Mouse (Mus musculus): ENCODE data around the gene Psd. TPM values are rescaled to one million over a fixed set of nuclear protein-coding genes. Genes with fewer than 3 reads are reported as not detected.

The Psd gene
- total RNA-seq, 4 experiments from 2014 or later = 0.15 to 0.19 TPM; not detected in 2

DNA sequence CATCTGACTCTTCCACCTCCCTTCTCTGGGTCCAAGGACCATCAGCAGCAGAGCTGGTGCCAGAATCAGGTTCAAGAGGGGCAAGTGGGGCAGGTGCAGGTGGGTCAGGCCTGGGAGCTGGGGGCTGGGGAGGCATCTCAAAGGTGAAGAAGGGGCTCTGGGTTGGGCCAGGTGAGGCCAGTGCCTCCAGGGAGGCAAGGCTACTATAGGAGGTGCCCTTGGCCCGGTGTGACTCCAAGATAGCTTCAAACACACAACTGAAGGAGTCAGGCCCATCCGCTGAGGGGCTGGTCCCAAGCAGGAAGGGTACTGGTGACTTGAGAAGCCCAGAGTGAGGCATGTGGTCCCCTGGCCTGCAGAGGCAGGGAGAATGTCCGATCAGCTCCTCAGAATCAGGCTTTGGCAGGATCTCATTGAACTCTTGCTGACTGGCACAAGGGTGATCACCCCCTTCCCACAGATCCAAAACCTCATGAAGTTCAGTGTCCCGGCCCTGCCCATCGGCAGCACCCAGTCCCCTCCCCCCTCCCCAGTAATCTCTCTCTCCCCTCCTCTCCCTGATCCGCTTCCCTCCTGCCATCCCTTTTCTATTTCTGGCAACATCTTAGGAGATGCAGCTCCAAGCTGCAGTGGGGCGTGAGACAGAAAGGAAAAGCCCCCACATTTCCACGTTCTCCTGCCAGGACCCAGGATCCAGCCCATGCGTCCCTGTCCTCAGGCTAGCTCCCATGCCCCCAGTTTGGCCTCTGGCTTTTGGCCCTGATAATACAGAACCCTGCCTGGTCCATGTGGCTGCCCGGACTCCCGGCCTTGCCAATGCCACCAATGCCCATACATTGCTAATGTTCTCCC lies 4.6 kb downstream of the Psd start:
- DNase-seq (ENCODE audit: low spot score in 2 of 2) = no peak

DNA sequence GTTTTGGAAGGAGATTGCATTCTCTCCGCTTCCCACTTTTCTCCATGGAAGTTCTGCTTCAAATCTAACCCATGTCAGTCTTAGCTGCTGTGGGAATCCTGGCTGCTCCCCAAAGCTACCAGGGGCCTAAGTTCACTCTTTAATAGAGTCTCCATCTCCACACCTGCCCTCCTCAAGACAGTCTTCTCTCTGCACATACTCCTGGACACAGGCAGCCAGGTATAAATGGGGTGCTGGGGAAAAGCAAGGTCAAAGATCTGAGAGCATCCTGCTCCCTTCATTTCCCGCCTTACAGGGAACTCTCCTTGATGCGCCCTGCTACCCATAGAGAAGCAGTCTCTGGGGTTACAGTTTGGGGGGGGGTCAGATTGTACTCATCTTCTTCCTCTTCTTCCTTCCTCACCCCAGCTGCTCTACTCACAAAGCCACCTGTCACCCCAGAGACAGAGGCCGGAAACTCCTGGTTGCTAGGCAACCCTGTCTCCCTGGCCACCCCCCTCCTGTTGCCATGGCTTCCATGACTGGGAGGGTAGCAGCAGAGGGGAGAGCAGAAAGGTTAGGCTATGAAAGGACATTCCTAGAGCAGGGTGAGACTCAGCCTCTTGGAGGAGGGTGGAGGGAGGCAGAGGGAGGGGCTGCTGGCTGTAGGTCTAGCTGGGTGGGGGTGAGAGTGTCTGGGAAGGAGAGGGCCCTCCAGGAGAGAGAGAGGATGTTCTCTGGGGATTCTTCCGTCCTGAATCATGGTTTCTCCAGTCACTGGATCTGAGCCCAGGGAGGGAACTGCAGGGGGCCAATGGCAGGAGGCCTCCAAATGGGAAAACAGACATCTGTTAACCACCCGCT lies 5.6 kb downstream of the Psd start:
- DNase-seq (ENCODE audit: low spot score in 2 of 2) = no peak

DNA sequence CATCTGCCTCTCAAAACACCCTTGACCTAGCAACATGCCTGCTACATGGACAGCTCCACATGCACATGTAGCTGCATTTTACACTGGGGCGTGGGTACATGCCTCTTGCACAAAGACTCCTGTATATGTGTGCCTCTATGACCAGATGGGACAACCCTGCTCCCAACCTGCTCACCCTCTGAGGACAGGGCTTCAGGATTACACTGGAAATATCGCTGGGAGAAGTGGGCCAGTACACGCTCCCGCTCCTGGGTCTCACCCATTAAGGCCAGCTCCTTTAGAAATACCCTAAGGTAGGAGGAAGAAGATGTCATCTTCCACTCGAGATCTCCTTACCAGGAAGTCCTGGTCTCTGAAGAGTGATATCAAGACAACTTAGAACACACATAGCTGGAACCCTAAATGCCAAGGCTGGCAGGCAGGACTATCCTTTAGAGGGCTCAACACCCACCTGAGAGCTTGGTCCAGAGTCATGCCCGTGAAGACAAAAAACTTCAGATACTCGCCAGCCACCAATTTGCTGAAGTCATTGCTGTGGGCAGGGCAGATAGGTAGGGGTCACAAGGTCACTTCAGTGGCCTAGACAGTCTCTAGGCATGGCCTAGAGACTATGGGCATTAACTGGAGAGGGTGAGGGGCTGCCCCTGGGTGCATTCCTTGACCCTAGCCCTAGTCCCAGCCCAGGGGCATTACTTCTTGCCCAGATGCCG lies 6.7 kb downstream of the Psd start:
- DNase-seq (ENCODE audit: low spot score in 2 of 2) = no peak

DNA sequence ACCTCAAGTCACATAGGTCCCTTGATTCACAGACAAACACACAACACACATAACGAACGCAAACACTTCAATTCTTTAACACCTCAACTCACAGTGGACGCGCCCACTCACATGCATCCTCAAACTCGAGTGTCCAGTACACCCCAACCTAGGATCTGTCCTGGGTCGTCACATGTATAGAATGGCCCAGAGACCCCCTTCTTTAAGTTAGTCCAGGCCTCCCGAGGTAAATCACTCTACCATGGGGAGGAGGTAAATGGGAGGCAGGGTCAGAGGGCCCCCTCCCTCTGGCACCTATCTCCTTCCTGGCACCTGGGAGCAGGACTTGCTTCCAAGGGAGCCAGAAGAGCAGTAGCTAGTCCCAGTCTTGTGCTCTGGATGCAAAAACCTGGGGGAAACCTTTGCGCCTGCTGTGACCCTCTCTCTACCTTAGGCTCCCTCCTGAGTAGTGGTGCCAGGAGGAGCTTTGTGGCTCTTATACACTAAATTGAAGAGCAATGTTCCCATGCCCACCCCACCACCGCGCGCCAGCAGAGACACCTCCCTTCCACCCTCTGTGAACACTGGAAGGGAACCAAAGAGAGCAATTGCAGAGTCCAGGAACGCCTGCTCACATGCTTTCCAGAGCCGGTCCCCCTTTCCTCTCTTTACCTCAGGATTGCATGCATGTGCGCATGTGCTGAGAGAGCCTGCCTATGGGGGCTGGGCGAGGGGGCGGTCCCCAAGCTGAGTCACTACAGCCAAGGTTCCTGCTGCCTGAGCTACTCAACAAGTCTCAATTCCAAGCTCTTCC lies 8.2 kb downstream of the Psd start:
- DNase-seq (ENCODE audit: low spot score in 2 of 2) = no peak

DNA sequence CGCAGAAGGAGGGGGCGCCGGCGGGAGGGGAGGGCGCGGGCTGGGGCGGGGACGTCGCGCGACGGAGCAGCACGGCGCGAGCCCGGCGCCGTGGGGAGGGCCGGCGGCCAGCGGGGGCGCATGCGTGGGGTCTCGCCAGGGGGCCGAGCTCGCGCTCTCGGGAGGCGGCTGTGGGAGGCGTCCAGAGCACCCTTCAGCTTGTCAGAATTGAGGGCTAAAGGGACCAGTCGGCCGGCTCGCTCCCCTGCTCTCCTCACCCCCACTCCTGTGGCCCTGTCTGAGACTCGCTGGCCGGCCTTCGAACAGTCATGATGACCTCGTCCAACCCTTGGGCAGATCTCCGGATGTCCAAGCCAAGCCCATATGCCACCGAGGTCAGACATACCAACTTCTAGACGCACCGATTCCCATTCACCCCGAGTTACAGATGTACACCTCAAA lies 8.9 kb downstream of the Psd start:
- DNase-seq (ENCODE audit: low spot score in 2 of 2) = peak in 1 of 2 experiments; percentile 2

DNA sequence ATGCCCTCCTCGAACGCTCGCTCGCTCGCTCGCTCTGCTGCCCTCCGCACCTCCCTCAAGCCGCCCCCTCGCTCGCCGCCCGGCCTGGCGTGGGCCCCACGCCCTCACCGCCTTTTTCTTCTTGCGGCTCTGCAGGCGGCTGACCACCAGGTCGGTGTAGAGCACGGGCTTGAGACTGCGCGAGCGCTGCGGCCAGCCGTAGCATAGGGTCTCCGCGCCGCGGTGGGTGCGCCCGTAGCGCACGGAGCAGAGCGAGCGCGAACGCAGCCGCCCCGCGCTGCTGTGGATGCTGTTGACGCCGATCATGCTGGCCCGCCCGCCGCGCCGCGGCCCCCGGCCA lies 9.4 kb downstream of the Psd start:
- DNase-seq (ENCODE audit: low spot score in 2 of 2) = no peak

DNA sequence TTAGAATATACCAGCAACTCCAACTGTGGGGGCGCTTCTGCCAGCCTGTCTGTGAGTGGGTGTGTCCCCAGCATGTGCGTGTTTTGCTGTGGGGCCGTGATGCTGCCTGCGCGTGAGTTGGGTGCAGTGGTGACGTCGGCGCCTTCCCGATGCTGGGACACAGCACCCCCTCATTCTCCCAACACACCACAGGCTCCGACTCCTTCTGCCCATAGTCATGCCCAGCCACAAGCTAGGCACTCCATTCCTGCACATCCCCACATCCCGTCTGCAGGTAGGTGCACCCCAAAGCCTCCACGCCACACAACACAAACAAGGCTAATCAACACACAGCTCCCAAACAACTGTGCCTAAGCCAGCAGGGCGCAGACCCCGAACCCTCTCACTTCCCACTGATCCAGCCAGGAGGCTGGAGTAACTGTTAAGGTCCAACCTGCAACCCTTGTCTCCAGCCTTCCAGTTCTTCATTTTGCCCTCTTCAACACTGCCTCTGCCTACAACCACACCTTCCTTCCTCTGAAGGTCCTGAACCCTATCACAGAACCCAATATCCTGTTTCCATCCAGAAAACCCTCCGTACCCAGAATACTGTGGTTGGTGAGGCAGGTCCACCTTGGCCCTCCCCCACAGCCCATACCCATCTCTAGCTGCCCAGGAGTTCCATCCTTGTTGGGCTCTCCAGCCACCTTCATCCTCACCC lies 10.0 kb downstream of the Psd start:
- DNase-seq (ENCODE audit: low spot score in 2 of 2) = peak in 1 of 2 experiments; percentile 2

DNA sequence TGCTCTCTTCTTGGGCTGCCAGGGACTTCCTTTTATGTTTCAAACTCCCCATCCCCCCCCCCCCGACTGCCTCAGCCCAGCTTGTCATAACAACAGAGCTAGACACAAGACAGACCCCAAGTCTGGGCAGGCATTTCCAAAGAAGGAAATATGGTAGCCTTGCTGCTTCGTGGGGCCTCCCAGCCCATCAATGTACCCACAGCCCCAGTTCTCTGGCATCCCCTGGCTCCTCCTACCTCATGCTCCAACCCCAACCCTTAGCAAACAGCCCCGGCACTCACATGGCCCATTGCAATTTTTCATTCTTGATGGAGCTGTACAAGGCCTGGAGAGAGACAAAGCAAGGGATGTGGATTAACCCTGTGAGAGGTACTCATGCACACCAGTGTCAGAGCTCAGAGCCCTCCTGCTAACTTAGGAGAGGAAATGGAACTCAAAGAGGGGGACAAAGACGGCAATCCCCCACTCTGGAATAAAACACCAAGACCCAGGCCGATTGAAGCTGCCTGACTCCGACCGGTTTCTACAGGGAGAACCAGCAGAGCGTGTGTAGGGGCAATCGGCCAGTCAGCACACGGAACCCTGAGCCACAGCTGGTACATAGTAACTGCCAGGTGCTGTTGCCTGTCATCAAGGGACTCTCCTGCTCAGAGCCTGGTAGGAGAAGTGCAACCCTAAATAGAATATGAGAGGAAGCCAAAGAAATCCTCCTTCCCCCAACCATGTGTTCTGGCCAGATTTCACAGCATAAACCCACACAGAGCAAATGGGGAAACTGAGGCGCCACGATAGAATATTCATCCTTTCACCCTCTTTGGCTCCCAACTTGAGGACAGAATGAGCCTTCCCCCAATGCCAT lies 11.0 kb downstream of the Psd start:
- DNase-seq (ENCODE audit: low spot score in 2 of 2) = no peak

DNA sequence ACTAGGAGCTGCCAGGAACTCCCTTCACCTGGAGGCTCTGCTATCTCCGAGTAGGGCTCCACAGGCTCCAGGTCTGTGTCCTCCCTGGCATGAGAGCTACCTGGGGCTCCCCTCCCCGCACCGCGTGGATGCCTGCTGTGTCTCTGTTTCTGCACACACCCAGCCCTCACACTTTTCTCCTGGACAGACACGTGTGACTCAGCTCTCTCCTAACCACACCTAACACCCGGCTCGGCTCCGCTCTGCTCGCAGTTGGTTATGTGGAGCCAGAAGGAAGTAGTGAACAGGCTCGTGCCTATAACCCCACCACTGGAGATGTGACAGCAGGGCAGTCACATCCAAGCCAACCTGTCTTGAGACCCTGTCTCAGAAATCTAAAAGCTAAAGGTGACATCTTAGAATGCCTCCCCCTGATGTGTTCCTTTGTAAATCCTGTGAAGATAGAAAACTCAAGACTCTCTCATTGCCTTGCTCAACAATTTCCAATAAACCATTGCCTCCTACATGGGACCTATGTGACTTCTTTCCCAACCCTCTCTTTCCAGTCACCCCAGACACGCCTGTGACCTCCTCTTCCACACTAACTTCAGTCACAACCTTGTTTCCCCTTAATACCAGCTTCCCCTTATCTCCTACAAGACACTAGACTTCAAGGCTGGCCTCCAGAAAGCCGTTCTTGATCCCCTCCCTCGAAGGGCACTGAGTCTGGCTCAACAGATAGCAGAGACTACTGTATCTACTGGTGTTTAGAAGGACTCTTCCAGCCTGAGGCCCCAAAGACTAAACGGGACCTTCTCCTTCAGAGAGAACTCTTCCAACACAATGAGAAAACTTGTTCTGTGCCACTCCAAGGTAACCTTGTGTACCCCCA lies 11.8 kb downstream of the Psd start:
- DNase-seq (ENCODE audit: low spot score in 2 of 2) = no peak

DNA sequence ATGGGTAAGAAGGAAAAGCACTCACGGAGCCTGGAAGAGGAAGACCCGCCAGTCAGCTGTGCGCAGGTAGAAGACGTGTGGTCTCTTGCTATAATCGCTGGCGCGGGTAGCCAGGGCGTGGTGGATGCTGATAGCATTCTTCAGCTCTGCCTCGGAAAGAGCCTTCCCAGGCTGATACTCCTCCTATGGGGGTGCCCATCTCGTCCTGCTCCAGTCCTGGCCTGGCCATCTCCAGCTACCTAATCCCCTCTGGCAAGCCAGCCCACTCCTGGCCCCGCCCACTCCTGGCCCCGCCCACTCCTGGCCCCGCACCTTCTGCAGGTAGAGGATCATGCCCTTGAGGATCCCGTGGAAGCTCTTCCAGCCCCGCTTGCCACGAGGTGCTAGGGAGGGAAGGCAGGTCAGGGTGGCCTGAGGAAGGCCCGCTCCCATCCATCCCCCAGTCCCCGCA lies 12.8 kb downstream of the Psd start:
- no peak for DNase-seq (ENCODE audit: low spot score in 2 of 2)

DNA sequence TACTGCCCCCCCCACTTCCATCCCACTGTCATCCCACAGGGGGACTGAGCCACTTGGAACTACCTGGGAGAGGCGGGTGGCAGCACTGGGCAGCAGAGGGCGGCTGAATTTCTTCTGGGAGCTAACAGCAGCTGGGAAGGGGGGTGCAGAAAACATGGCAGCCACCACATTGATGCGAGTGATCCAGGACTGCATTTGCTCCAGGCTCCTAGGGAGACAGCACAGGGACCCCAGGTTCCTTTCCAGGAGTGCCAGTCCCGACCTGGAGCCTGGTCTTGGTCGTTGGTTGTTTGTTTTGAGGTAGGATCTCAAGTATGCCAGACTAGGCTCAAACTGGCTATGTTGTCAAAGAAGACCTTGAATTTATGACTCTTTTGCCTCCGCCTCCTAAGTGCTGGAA lies 13.4 kb downstream of the Psd start:
- DNase-seq (ENCODE audit: low spot score in 2 of 2) = no peak

DNA sequence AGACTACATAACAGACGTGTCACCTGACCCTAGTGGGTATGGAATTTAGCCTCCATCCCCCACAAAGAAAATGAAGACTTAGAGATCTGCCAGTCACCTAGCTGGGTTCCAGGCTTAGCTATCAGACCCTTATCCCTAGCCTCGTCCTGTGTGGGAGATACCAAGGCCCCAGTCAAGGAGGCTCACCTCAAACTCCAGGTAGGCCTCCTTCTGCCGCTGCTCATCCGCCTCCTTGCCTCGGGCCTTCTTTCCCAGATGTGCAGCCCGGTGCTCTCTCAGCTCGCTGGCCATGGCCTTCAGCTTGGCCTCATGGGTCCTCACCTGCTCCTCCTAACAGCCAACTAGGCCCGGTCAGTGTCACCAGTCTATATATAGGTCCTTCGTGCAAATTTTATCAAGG lies 13.8 kb downstream of the Psd start:
- no peak for DNase-seq (ENCODE audit: low spot score in 2 of 2)

DNA sequence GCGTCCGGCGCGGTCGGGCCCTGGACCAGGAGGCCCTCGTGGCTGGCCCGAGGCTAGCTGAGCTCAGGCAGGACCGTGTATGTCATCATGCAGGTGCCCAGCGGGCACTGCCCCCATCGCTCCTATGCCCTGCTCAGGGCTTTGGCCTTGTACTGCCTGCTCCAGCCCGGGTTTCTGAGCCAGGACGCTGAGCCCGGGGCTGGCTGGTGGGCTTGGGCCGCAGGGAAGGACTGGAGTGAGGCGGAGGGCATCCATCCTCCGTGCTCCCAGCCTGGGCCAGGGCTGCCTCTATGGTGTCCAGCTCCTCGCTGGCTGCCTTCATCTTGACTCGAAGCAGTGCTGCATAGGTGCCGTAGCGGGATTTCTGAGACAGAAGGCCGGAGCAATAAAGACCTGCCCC lies 14.4 kb downstream of the Psd start:
- DNase-seq (ENCODE audit: low spot score in 2 of 2) = no peak

DNA sequence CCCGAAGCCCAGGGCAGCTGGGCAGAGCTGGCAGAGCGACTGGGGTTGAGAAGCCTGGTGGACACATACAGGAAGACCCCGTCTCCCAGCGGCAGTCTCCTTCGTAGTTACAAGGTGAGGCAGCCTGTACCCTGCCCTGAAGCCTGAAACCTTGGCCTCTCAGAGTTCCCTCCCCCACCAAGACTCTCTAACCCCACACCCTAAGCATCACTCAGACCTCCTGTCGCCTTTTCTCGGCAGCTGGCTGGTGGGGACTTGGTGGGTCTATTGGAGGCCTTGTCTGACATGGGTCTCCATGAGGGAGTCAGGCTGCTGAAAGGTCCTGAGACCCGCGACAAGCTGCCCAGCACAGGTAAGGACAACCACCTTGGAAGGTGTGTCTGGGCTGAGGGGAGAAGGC lies 15.6 kb downstream of the Psd start:
- DNase-seq (ENCODE audit: low spot score in 2 of 2) = no peak

DNA sequence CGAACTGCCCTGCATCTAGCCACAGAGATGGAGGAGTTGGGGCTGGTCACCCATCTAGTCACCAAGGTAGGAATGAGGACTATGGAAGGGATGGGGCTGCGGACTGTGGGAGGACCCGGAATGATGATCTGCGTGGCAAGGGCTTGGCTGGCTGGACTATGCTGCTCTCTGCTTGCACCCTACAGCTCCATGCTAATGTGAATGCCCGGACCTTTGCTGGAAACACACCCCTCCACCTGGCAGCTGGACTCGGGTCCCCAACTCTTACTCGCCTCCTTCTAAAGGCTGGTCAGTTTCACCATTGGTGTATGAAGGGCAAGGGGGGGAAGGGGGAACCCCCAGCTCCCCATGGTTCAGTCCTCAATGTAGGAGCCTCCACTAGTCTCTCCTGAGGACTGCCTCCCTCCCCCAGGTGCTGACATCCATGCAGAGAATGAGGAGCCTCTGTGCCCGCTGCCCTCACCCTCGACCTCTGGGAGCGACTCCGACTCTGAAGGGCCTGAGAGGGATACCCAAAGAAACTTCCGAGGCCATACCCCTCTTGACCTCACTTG lies 16.6 kb downstream of the Psd start:
- no peak for DNase-seq (ENCODE audit: low spot score in 2 of 2)

DNA sequence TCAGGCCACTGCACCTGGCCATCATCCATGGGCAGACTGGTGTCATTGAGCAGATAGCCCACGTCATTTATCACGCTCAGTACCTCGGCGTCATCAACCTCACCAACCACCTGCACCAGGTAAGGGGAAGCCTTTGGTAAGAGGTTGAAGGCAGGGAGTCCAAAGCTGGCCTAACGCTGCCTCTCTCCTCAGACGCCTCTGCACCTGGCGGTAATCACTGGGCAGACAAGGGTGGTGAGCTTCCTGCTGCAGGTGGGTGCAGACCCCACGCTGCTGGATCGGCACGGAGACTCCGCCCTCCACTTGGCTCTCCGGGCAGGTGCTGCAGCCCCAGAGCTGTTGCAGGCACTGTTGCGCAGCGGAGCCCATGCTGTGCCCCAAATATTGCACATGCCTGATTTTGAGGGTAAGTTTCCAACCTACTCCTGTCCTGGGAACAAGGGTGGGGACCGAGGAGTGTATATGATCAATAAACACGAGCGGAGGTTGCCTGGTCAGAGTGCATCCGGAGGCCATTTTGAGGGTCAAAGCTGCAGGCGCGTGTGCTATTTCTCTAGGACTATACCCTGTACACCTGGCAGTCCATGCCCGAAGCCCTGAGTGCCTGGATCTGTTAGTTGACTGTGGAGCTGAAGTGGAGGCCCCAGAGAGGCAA lies 17.2 kb downstream of the Psd start:
- DNase-seq (ENCODE audit: low spot score in 2 of 2) = no peak

DNA sequence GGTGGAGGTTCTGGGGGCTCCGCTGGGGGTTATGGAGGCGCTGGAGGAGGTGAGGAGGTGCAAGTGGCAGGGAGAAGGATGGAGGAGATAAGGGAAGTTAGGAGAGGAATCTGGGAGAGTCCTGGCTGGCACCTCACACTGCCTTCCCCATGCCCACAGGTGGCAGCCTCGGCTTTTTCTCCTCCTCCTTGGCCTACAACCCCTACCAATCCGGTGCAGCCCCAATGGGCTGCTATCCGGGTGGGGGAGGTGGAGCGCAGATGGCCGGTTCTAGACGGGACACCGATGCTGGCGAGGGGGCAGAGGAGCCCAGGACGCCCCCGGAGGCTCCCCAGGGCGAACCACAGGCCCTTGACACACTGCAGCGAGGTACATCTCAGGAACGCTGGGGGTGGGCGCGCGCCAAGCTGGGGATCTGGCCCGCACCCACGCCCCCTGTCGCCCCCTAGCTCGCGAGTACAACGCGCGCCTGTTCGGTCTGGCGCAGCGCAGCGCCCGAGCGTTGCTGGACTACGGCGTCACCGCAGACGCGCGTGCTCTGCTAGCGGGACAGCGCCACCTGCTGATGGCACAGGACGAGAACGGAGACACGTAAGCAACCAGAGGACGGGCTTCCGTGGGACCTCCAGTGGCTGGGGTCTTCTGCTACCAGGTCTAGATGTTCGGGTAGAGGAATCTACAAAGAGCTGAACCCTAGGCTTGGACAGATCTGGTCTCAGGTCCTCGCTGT lies 18.1 kb downstream of the Psd start:
- peak; percentile 48 to 70 for DNase-seq (ENCODE audit: low spot score in 2 of 2)
